Mouse (Mus musculus) CH12.LX (cell line): ENCODE data around the gene Iscu.

Source experiments
- CTCF ChIP-seq, 2 experiments: IDR thresholded peaks in 1 of 2; conservative IDR thresholded peaks in 1 of 2; 2 replicates each; pipeline ENCODE4 v1.5.1; 2011 to 2012; ENCODE audit warnings: low read depth in 2 of 2, low read length in 2 of 2, improper control_type of control experiment in 1 of 2, inconsistent platforms in 1 of 2, mild to moderate bottlenecking in 1 of 2, moderate library complexity in 1 of 2
- MYC ChIP-seq: IDR thresholded peaks from 2 replicates; pipeline ENCODE4 v1.6.1; 2011; ENCODE audit warnings: low read depth, mild to moderate bottlenecking, improper control_type of control experiment, low read length
- NELFE ChIP-seq: IDR thresholded peaks from 2 replicates; pipeline ENCODE4 v1.6.1; 2011; ENCODE audit warnings: low read depth, low read length, improper control_type of control experiment
- POLR2A ChIP-seq: IDR thresholded peaks from 2 replicates; pipeline ENCODE4 v1.6.1; 2011; ENCODE audit warnings: low read depth, mild to moderate bottlenecking, improper control_type of control experiment, low read length
- RAD21 ChIP-seq: IDR thresholded peaks from 2 replicates; pipeline ENCODE4 v1.6.1; 2011; ENCODE audit warnings: low read depth, mild to moderate bottlenecking, low read length, improper control_type of control experiment, moderate library complexity
- TCF12 ChIP-seq: IDR thresholded peaks from 2 replicates; pipeline ENCODE4 v1.6.1; 2014; ENCODE audit warnings: low read depth, mild to moderate bottlenecking, inconsistent platforms, low read length, improper control_type of control experiment
- ZC3H11A ChIP-seq: IDR thresholded peaks from 2 replicates; pipeline ENCODE4 v1.6.1; 2012; ENCODE audit warnings: low read depth, mild to moderate bottlenecking, inconsistent platforms, low read length, improper control_type of control experiment

DNA sequence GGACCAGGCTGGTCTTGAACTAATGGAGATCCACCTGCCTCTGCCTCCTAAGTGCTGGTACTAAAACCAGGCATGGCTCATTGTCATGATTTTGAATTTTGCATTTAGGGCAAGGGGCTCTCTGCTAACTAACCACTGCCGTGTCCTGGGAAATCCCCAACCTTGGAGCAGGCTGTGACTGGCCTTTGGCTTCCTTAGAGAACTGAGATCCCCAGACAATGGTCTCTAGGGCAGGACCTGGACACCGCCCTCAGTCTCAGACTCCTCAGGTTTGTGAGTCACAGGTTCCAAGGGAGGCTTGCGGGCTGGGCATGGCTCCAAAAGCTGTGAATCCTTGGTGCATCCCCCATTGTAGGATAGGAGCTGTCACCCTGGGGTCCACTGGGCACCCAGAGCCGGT lies 54.1 kb downstream of the Iscu start:
- TF ChIP-seq CTCF (conservative IDR thresholded peaks at IDR 0.05 in 1 of 2, IDR thresholded peaks at IDR 0.05 in 1 of 2; ENCODE audit: low read depth in 2 of 2, low read length in 2 of 2) (no peak), NELFE (0 out of 2 replicates have a peak, but pooled peaks have one; percentile 17), TCF12 (peak; percentile 87), RAD21 (no peak), POLR2A (no peak), MYC (peak; percentile 73), ZC3H11A (no peak)
